In genomic region chr3:105717856-105718555, GRCm38 (mm10) we compare ENCODE assay signal across 9 mouse cellular contexts. TPM values are rescaled to one million over a fixed set of nuclear protein-coding genes. Genes with fewer than 3 reads are reported as not detected.
A peak's percentile ranks its signal among the peaks of the same experiment; 100 is the strongest.
DNase-seq lines count a peak whose midpoint lies in the region; ATAC-seq and TF ChIP-seq lines count a peak whose summit lies in the region.
"Had no signal": no experiment of that assay in that cellular context is flagged by ENCODE, and none has a peak within 500 bp of the region (broad histone marks: within the 10 kb centered on the region; RNA-seq: fewer than 3 reads in every experiment).

No protein-coding gene starts in this region.

- peaks cover 12% of the 10 kb centered on the region for H3K36me3 ChIP-seq in heart, postnatal 0 days (replicated peaks; ENCODE audit: control insufficient read depth, insufficient read depth, low read length)
- H3K36me3 ChIP-seq in forebrain, embryonic 15.5 days = no peaks in the 10 kb centered on the region
- H3K36me3 ChIP-seq in midbrain, embryonic 14.5 days (ENCODE audit: control insufficient read depth, insufficient read depth, low read length) = no peaks in the 10 kb centered on the region
- no peaks in the 10 kb centered on the region for H3K36me3 ChIP-seq in intestine, postnatal 0 days (ENCODE audit: control insufficient read depth, insufficient read depth)
- H3K36me3 ChIP-seq: liver, embryonic 13.5 days had no signal

- no peak for DNase-seq in heart, postnatal 0 days (ENCODE audit: low spot score)
- no peak for DNase-seq in heart, adult 9 months (ENCODE audit: low spot score in 2 of 2)
- DNase-seq in cerebellum, postnatal 25 days = peak; percentile 69 to 74
- DNase-seq in midbrain, embryonic 14.5 days = peak; percentile 49
- no peak for DNase-seq in frontal cortex, postnatal 25 days (ENCODE audit: low spot score in 2 of 2)
- DNase-seq: liver, embryonic 13.5 days had no signal

- no peak for TF ChIP-seq CTCF in heart, postnatal 0 days (IDR thresholded peaks at IDR 0.05; ENCODE audit: low read depth)
- TF ChIP-seq CTCF in intestine, postnatal 0 days (IDR thresholded peaks at IDR 0.05; ENCODE audit: low read depth) = no peak

- H3K4me2 ChIP-seq in heart, postnatal 0 days (ENCODE audit: low read depth, low read length) = no peak overlapping the region
- no peak overlapping the region for H3K4me2 ChIP-seq in forebrain, embryonic 15.5 days (replicated peaks)
- no peak overlapping the region for H3K4me2 ChIP-seq in midbrain, embryonic 14.5 days (ENCODE audit: low read length)
- H3K4me2 ChIP-seq in intestine, postnatal 0 days (replicated peaks; ENCODE audit: low read depth) = no peak overlapping the region
- H3K4me2 ChIP-seq: liver, embryonic 13.5 days had no signal

- H3K9ac ChIP-seq in heart, postnatal 0 days (replicated peaks; ENCODE audit: low read depth, low read length) = no peak overlapping the region
- no peak overlapping the region for H3K9ac ChIP-seq in forebrain, embryonic 15.5 days (replicated peaks)
- H3K9ac ChIP-seq in midbrain, embryonic 14.5 days (replicated peaks; ENCODE audit: low read length) = no peak overlapping the region
- H3K9ac ChIP-seq in intestine, postnatal 0 days (ENCODE audit: low read depth, low read length) = no peak overlapping the region
- H3K9ac ChIP-seq: liver, embryonic 13.5 days had no signal

- no peak overlapping the region for H3K4me3 ChIP-seq in heart, postnatal 0 days (ENCODE audit: low read depth, low read length)
- no peak overlapping the region for H3K4me3 ChIP-seq in forebrain, embryonic 15.5 days
- H3K4me3 ChIP-seq in midbrain, embryonic 14.5 days (replicated peaks; ENCODE audit: low read depth, low read length) = no peak overlapping the region
- H3K4me3 ChIP-seq in intestine, postnatal 0 days (ENCODE audit: low read depth, low read length) = no peak overlapping the region
- H3K4me3 ChIP-seq: liver, embryonic 13.5 days had no signal

- ATAC-seq in heart, postnatal 0 days (ENCODE audit: insufficient read depth, low read depth) = peak; percentile 68
- ATAC-seq in forebrain, embryonic 15.5 days (replicated peaks) = peak; percentile 64
- peak; percentile 37; the same call in 1 of the 2 replicates for ATAC-seq in midbrain, embryonic 14.5 days (ENCODE audit: low FRiP score, low TSS enrichment)
- ATAC-seq in monocyte, adult 5-6 weeks (replicated peaks; ENCODE audit: insufficient number of reproducible peaks, low FRiP score, low TSS enrichment, poor library complexity, severe bottlenecking) = no peak
- ATAC-seq in intestine, postnatal 0 days = no peak

- H3K27ac ChIP-seq in heart, postnatal 0 days (ENCODE audit: low read depth) = no peak overlapping the region; the same call in 1 of the 2 replicates
- H3K27ac ChIP-seq in forebrain, embryonic 15.5 days (replicated peaks) = no peak overlapping the region
- H3K27ac ChIP-seq in midbrain, embryonic 14.5 days (replicated peaks; ENCODE audit: low read depth, low read length) = no peak overlapping the region
- H3K27ac ChIP-seq in intestine, postnatal 0 days (ENCODE audit: low read depth, low read length) = no peak overlapping the region
- H3K27ac ChIP-seq: liver, embryonic 13.5 days had no signal

- peaks cover 22% of the 10 kb centered on the region for H3K4me1 ChIP-seq in heart, postnatal 0 days (ENCODE audit: control insufficient read depth, insufficient read depth)
- H3K4me1 ChIP-seq in forebrain, embryonic 15.5 days = peaks cover 7% of the 10 kb centered on the region
- H3K4me1 ChIP-seq in midbrain, embryonic 14.5 days (ENCODE audit: control insufficient read depth, insufficient read depth, low read length) = peaks cover 11% of the 10 kb centered on the region
- no peaks in the 10 kb centered on the region for H3K4me1 ChIP-seq in intestine, postnatal 0 days (replicated peaks; ENCODE audit: control insufficient read depth, insufficient read depth, low read length)

- no peaks in the 10 kb centered on the region for H3K27me3 ChIP-seq in heart, postnatal 0 days (ENCODE audit: control insufficient read depth, insufficient read depth, low read length)
- no peaks in the 10 kb centered on the region for H3K27me3 ChIP-seq in forebrain, embryonic 15.5 days
- no peaks in the 10 kb centered on the region for H3K27me3 ChIP-seq in midbrain, embryonic 14.5 days (ENCODE audit: control insufficient read depth, insufficient read depth, low read length)
- H3K27me3 ChIP-seq in intestine, postnatal 0 days (replicated peaks; ENCODE audit: control insufficient read depth, insufficient read depth, low read length) = no peaks in the 10 kb centered on the region

- TF ChIP-seq EP300 in heart, postnatal 0 days (IDR thresholded peaks at IDR 0.05; ENCODE audit: low read depth) = no peak

- no peaks in the 10 kb centered on the region for H3K9me3 ChIP-seq in heart, postnatal 0 days (replicated peaks; ENCODE audit: control insufficient read depth, low read length)
- H3K9me3 ChIP-seq in forebrain, embryonic 15.5 days = no peaks in the 10 kb centered on the region
- H3K9me3 ChIP-seq in midbrain, embryonic 14.5 days (ENCODE audit: control insufficient read depth, low read length) = no peaks in the 10 kb centered on the region
- no peaks in the 10 kb centered on the region for H3K9me3 ChIP-seq in intestine, postnatal 0 days (ENCODE audit: control insufficient read depth)
- H3K9me3 ChIP-seq: liver, embryonic 13.5 days had no signal

- 43% methylated on average over 11 of the region's 11 CpGs for WGBS in heart, postnatal 0 days
- WGBS in forebrain, embryonic 15.5 days = 63% methylated on average over 11 of the region's 11 CpGs
- 51% methylated on average over 11 of the region's 11 CpGs for WGBS in midbrain, embryonic 14.5 days
- 71% methylated on average over 11 of the region's 11 CpGs for WGBS in intestine, postnatal 0 days

RNA-seq across cellular contexts. Expression of gene Inka2, which starts 13.6 kb away (rescaled TPM):
- 1.6 and 4.5 TPM in 2 replicates for total RNA-seq in heart, postnatal 0 days (2014; rRNA removed; ENCODE audit: low replicate concordance)
- polyA plus RNA-seq in heart, postnatal 0 days (2015; fragmentation: Nextera tagmentation; extraction: Ambion mirVana) = 4.4 and 8.9 TPM in 2 replicates
- polyA plus RNA-seq in forebrain, embryonic 15.5 days (2015; fragmentation: Nextera tagmentation; extraction: Ambion mirVana) = 3.1 and 3.3 TPM in 2 replicates
- 1.5 and 3.2 TPM in 2 replicates for polyA plus RNA-seq in midbrain, embryonic 14.5 days (2014; fragmentation: Nextera tagmentation; extraction: Ambion mirVana)
- total RNA-seq in monocyte, adult 5-6 weeks (2017) = 0.21 to 0.29 TPM in 2 of 3 replicates, not detected in the other
- 1.5 and 2.3 TPM in 2 replicates for polyA plus RNA-seq in intestine, postnatal 0 days (2015; fragmentation: Nextera tagmentation; extraction: Ambion mirVana)

RNA-seq across cellular contexts. Expression of gene Ddx20, which starts 30.6 kb away (rescaled TPM):
- 12.6 and 19.7 TPM in 2 replicates for total RNA-seq in heart, postnatal 0 days (2014; rRNA removed; ENCODE audit: low replicate concordance)
- polyA plus RNA-seq in heart, postnatal 0 days (2015; fragmentation: Nextera tagmentation; extraction: Ambion mirVana) = 11.6 and 15.1 TPM in 2 replicates
- 31.6 and 33.6 TPM in 2 replicates for polyA plus RNA-seq in forebrain, embryonic 15.5 days (2015; fragmentation: Nextera tagmentation; extraction: Ambion mirVana)
- 19.1 and 32.0 TPM in 2 replicates for polyA plus RNA-seq in midbrain, embryonic 14.5 days (2014; fragmentation: Nextera tagmentation; extraction: Ambion mirVana)
- total RNA-seq in monocyte, adult 5-6 weeks (2017) = 16.4 to 28.9 TPM (median 20.6 TPM) in 3 replicates
- polyA plus RNA-seq in intestine, postnatal 0 days (2015; fragmentation: Nextera tagmentation; extraction: Ambion mirVana) = 11.4 and 12.8 TPM in 2 replicates

Comparison
In these comparisons a context has a peak if more than half of its experiments do, and no peak if none do; other contexts are left out.
1. ATAC-seq: peak in heart, postnatal 0 days (single experiment), forebrain, embryonic 15.5 days (single experiment) and midbrain, embryonic 14.5 days (single experiment); none in monocyte, adult 5-6 weeks (single experiment) and intestine, postnatal 0 days (single experiment).
2. DNase-seq: peak in cerebellum, postnatal 25 days (2 of 2) and midbrain, embryonic 14.5 days (single experiment); none in heart, postnatal 0 days (single experiment), heart, adult 9 months (0 of 2) and frontal cortex, postnatal 25 days (0 of 2).